Mouse (Mus musculus): ENCODE measurements around the gene Gpc5.

Gene Gpc5

GRCm38 (mm10) chr14:115844773-115845427, 752.9 kb downstream of the Gpc5 start:
- no peak for DNase-seq (ENCODE audit: low spot score)

- DNase-seq (ENCODE audit: low spot score): no peak
Observed at GRCm38 (mm10) chr14:115869127-115869526, 777.1 kb downstream of the Gpc5 start.

GRCm38 (mm10) chr14:115976062-115976461, 884.0 kb downstream of the Gpc5 start:
- DNase-seq (ENCODE audit: low spot score): no peak

GRCm38 (mm10) chr14:115979233-115979632, 887.2 kb downstream of the Gpc5 start:
- DNase-seq (ENCODE audit: low spot score): no peak

GRCm38 (mm10) chr14:115990764-115991163, 898.7 kb downstream of the Gpc5 start:
- DNase-seq (ENCODE audit: low spot score): no peak

GRCm38 (mm10) chr14:115993520-115994106, 901.6 kb downstream of the Gpc5 start:
- no peak for DNase-seq (ENCODE audit: low spot score)

GRCm38 (mm10) chr14:115998931-115999330, 906.9 kb downstream of the Gpc5 start:
- DNase-seq (ENCODE audit: low spot score): no peak

- DNase-seq (ENCODE audit: low spot score): no peak
Observed at GRCm38 (mm10) chr14:116087010-116087409, 995.0 kb downstream of the Gpc5 start.

- no peak for DNase-seq (ENCODE audit: low spot score)
Observed at GRCm38 (mm10) chr14:116127943-116128342, 1035.9 kb downstream of the Gpc5 start.

- DNase-seq (ENCODE audit: low spot score): no peak
Observed at GRCm38 (mm10) chr14:116137330-116137729, 1045.3 kb downstream of the Gpc5 start.

GRCm38 (mm10) chr14:116137772-116138171, 1045.8 kb downstream of the Gpc5 start:
- DNase-seq (ENCODE audit: low spot score): no peak

- DNase-seq (ENCODE audit: low spot score): no peak
Observed at GRCm38 (mm10) chr14:116162586-116162985, 1070.6 kb downstream of the Gpc5 start.

- DNase-seq (ENCODE audit: low spot score): no peak
Observed at GRCm38 (mm10) chr14:116167401-116167800, 1075.4 kb downstream of the Gpc5 start.

GRCm38 (mm10) chr14:116169129-116169528, 1077.1 kb downstream of the Gpc5 start:
- no peak for DNase-seq (ENCODE audit: low spot score)

- DNase-seq (ENCODE audit: low spot score): no peak
Observed at GRCm38 (mm10) chr14:116186981-116187380, 1095.0 kb downstream of the Gpc5 start.

- peak; percentile 48 for DNase-seq (ENCODE audit: low spot score)
Observed at GRCm38 (mm10) chr14:116206977-116207376, 1115.0 kb downstream of the Gpc5 start.

- DNase-seq (ENCODE audit: low spot score): no peak
Observed at GRCm38 (mm10) chr14:116208581-116208980, 1116.6 kb downstream of the Gpc5 start.

- DNase-seq (ENCODE audit: low spot score): no peak
Observed at GRCm38 (mm10) chr14:116209045-116209444, 1117.0 kb downstream of the Gpc5 start.

- DNase-seq (ENCODE audit: low spot score): no peak
Observed at GRCm38 (mm10) chr14:116210304-116210703, 1118.3 kb downstream of the Gpc5 start.

- DNase-seq (ENCODE audit: low spot score): no peak
Observed at GRCm38 (mm10) chr14:116212029-116212428, 1120.0 kb downstream of the Gpc5 start.

GRCm38 (mm10) chr14:116258126-116258525, 1166.1 kb downstream of the Gpc5 start:
- no peak for DNase-seq (ENCODE audit: low spot score)

GRCm38 (mm10) chr14:116308541-116308940, 1216.5 kb downstream of the Gpc5 start:
- no peak for DNase-seq (ENCODE audit: low spot score)

- no peak for DNase-seq (ENCODE audit: low spot score)
Observed at GRCm38 (mm10) chr14:116317491-116317890, 1225.5 kb downstream of the Gpc5 start.

- no peak for DNase-seq (ENCODE audit: low spot score)
Observed at GRCm38 (mm10) chr14:116336182-116336581, 1244.2 kb downstream of the Gpc5 start.
